Mouse (Mus musculus): ENCODE results near the gene 1700034J05Rik.

- TF ChIP-seq CTCF (IDR thresholded peaks at IDR 0.05; ENCODE audit: borderline replicate concordance, insufficient read depth, low read length) (no peak), POLR2A (IDR thresholded peaks at IDR 0.05; ENCODE audit: low read depth, low read length) (no peak)
These were observed 5.9 kb upstream of the 1700034J05Rik start for GRCm38 (mm10) chr6:146959908-146960680.
